Mouse (Mus musculus): ENCODE data around the gene Filip1.

GRCm38 (mm10) chr9:79847099-79847498, 165.6 kb downstream of the Filip1 start:
- TF ChIP-seq POLR2A (IDR thresholded peaks at IDR 0.05; ENCODE audit: borderline replicate concordance, extremely low read depth, low read depth, low read length) (no peak), CTCF (IDR thresholded peaks at IDR 0.05; ENCODE audit: insufficient read depth, low read length) (no peak)
